Mouse (Mus musculus) intestine, postnatal 0 days (tissue): ENCODE measurements at regions not wholly inside any gene's neighbourhood (a gene's known extent, or its start where the extent isn't known, plus 50 kb on each side); places are given as distances from the start of the nearest gene placed in this dataset.

Experiments used
- ATAC-seq: fragments of 200-750 bp; cut with Nextera tagmentation; 2 replicates; pipeline ENCODE4 v1.8.0; 2017; ENCODE audit warnings: mild to moderate bottlenecking, moderate TSS enrichment, moderate library complexity
- H3K27ac ChIP-seq: fragments of 300-500 bp; sonication (generic); 2 replicates; pipeline ENCODE4 v1.5.1; 2014; ENCODE audit warnings: mild to moderate bottlenecking, low read depth, low read length, moderate library complexity
- H3K27me3 ChIP-seq: fragments of 300-500 bp; sonication (generic); replicated peaks from 2 replicates; pipeline ENCODE4 v1.6.1; 2014; ENCODE audit warnings: low read length, mixed read lengths; ENCODE audit not compliant: control insufficient read depth, insufficient read depth
- H3K36me3 ChIP-seq: fragments of 300-500 bp; sonication (generic); 2 replicates; pipeline ENCODE4 v1.6.1; 2014; ENCODE audit warnings: mild to moderate bottlenecking, moderate library complexity; ENCODE audit not compliant: control insufficient read depth, insufficient read depth
- H3K4me1 ChIP-seq: fragments of 300-500 bp; sonication (generic); replicated peaks from 2 replicates; pipeline ENCODE4 v1.6.1; 2014; ENCODE audit warnings: antibody characterized with exemption, low read length, mixed read lengths; ENCODE audit not compliant: control insufficient read depth, insufficient read depth
- H3K4me2 ChIP-seq: fragments of 300-500 bp; sonication (generic); replicated peaks from 2 replicates; pipeline ENCODE4 v1.6.1; 2014; ENCODE audit warnings: low read depth, mild to moderate bottlenecking, moderate library complexity
- H3K4me3 ChIP-seq: fragments of 300-500 bp; sonication (generic); 2 replicates; pipeline ENCODE4 v1.5.1; 2014; ENCODE audit warnings: low read depth, low read length
- H3K9ac ChIP-seq: fragments of 300-500 bp; sonication (generic); 2 replicates; pipeline ENCODE4 v1.6.1; 2014; ENCODE audit warnings: mild to moderate bottlenecking, low read depth, low read length
- H3K9me3 ChIP-seq: fragments of 300-500 bp; sonication (generic); 2 replicates; pipeline ENCODE4 v1.6.1; 2016; ENCODE audit warnings: mixed run types; ENCODE audit not compliant: control insufficient read depth
- CTCF ChIP-seq: sonication (generic); IDR thresholded peaks from 2 replicates; pipeline ENCODE4 v1.5.1; 2016; ENCODE audit warnings: low read depth, mild to moderate bottlenecking, control low read depth, antibody characterized with exemption, moderate library complexity
- WGBS: fragments of 180-500 bp; shearing (Covaris S2); extraction: QIAGEN DNeasy Blood & Tissue Kit; methylation state at CpG from one replicate; pipeline ENCODE4 v1.1.7; 2014; 5-methylcytosine and 5-hydroxymethylcytosine counted together

DNA sequence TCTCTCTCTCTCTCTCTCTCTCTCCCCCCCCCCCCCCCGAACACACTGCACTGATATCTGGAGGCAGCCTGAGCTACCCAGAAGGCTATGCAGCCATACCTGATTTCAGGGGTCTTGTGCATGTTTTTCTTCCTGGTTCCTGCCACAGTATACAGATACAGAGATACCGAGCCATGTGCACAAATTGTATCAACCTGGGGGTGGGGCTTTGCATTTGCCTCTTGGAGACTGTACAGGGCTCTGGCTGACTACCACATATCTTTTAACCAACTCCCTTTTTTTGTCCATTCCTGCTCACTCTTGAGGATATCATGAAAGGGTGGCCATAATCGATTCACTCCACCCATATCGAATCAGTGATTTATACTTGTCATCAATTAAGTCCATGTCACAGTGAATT, 118.4 kb upstream of the Phyhipl start:
- no peak overlapping the region for H3K4me2 ChIP-seq
- no peak overlapping the region for H3K4me3 ChIP-seq
- no peaks in the 10 kb centered on the region for H3K9me3 ChIP-seq
- H3K36me3 ChIP-seq, result no peaks in the 10 kb centered on the region
- ATAC-seq, result no peak
- H3K27ac ChIP-seq, result no peak overlapping the region
- TF ChIP-seq CTCF, result no peak
- H3K27me3 ChIP-seq, result no peaks in the 10 kb centered on the region
- no peak overlapping the region for H3K9ac ChIP-seq
- no peaks in the 10 kb centered on the region for H3K4me1 ChIP-seq
- 83% methylated on average over 3 of the region's 4 CpGs for WGBS

DNA sequence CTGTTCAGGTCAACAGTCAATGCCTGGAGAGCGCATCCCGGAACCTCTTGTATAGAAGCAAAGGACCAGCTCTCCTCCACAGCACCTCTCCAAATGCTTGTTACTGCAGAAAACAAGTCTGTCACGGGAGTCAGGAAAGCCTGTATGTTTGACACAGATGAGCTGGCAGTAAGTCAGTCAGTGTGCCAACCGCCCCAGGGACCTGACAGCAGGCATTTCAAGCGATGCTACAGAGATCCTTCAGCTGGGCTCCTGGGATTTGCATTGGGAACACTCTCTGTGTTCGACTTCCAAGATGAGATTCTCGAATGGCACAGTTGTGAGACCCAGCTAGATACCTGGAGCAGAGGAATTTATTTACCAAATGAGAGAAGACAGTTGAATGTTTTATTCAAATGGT, 111.7 kb upstream of the Phyhipl start:
- Histone ChIP-seq H3K27me3 (no peaks in the 10 kb centered on the region), H3K9ac (no peak overlapping the region), H3K27ac (no peak overlapping the region), H3K36me3 (no peaks in the 10 kb centered on the region), H3K4me3 (no peak overlapping the region), H3K9me3 (no peaks in the 10 kb centered on the region), H3K4me1 (no peaks in the 10 kb centered on the region), H3K4me2 (no peak overlapping the region)
- TF ChIP-seq CTCF, result no peak
- ATAC-seq, result no peak
- WGBS, result 86% methylated on average over 7 of the region's 7 CpGs

DNA sequence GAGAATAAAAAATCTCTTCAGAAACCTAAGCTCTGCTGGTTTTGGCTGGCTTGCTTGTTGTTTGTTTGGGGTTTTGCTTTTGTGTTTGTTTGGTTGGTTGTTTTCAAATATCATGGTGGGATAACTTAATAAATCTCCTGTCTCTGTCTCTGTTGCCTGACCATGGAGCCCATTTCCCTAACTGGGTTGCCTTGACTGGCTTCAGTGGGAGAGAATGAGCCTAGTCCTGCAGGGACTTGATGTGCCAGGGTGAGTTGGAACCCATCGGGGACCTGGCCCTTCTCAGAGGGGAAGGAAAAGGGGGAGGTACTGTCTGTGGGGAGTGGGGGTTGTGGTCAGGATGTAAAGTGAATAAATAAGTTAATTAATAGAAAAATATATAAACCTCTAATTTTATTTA, 111.1 kb upstream of the Phyhipl start:
- 85% methylated on average over 1 of the region's 1 CpGs for WGBS
- Histone ChIP-seq H3K4me2 (no peak overlapping the region), H3K36me3 (no peaks in the 10 kb centered on the region), H3K4me1 (no peaks in the 10 kb centered on the region), H3K4me3 (no peak overlapping the region), H3K27me3 (no peaks in the 10 kb centered on the region), H3K9ac (no peak overlapping the region), H3K9me3 (no peaks in the 10 kb centered on the region), H3K27ac (no peak overlapping the region)
- no peak for TF ChIP-seq CTCF
- ATAC-seq, result no peak

DNA sequence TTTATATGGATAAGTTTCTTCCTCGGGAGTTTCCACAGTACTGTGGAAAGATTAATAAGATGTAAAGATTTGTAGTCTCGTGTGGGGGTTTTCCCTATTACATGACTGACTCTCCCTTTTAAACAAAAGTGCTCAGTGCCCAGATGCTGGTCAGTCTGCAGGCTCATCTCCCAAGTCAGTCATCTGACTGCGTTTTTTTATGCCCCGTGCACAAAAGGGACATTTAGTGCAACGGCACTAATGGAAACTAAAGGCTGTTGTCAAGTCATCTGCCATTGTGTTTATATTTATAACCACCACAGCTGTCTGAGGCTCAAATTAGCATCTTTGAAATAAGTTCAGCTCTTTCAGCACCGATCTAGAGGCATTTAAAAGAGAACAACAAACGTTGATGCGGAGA, 110.7 kb upstream of the Phyhipl start:
- Histone ChIP-seq H3K9ac (no peak overlapping the region), H3K4me2 (no peak overlapping the region), H3K27me3 (no peaks in the 10 kb centered on the region), H3K27ac (no peak overlapping the region), H3K36me3 (no peaks in the 10 kb centered on the region), H3K4me1 (no peaks in the 10 kb centered on the region), H3K4me3 (no peak overlapping the region), H3K9me3 (no peaks in the 10 kb centered on the region)
- ATAC-seq, result no peak
- WGBS, result 67% methylated on average over 8 of the region's 8 CpGs
- no peak for TF ChIP-seq CTCF

DNA sequence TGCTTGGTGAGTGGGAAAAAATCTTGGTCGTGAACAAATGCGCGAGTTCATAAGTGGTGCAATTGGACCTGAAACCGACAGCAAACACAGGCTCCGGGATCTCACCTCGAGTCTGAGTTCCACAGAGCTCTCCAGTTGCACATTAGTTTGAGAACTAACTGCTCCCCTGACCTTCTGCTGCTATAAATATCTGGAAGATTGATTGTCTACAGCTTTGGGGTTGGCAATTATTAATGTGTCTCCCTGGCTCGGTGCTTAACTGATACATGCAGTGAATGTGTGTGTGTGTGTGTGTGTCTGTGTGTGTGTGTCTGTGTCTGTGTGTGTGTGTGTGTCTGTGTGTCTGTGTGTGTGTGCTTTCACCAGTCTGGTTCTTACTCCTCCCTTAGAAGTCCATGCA, 107.4 kb upstream of the Phyhipl start:
- no peak overlapping the region for H3K27ac ChIP-seq
- no peak for TF ChIP-seq CTCF
- H3K9ac ChIP-seq, result no peak overlapping the region
- no peak for ATAC-seq
- no peaks in the 10 kb centered on the region for H3K36me3 ChIP-seq
- H3K4me1 ChIP-seq, result no peaks in the 10 kb centered on the region
- no peak overlapping the region for H3K4me2 ChIP-seq
- no peaks in the 10 kb centered on the region for H3K9me3 ChIP-seq
- H3K27me3 ChIP-seq, result no peaks in the 10 kb centered on the region
- WGBS, result 22% methylated on average over 7 of the region's 7 CpGs
- H3K4me3 ChIP-seq, result no peak overlapping the region

DNA sequence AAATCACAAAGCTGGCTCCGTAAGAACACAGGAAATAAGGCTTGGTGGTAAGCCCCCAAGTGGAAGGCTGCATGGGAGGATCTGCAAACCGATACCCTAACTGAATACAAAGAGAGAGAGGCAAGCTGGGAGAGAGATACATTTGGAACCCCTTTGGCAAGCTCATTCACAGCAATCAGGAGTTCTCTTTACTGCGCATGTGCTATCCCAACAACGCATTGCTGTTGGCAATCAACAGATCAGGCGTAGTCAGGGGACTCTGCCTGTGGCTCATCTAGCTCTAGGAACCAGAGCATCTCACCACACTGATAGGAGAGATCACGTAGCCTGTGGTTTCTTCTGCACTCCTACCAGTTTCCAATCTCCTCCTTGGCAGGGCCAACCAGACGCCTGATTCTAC, 103.9 kb upstream of the Phyhipl start:
- Histone ChIP-seq H3K27me3 (no peaks in the 10 kb centered on the region), H3K4me1 (no peaks in the 10 kb centered on the region), H3K4me3 (no peak overlapping the region), H3K9ac (no peak overlapping the region), H3K36me3 (no peaks in the 10 kb centered on the region), H3K27ac (no peak overlapping the region), H3K4me2 (no peak overlapping the region), H3K9me3 (no peaks in the 10 kb centered on the region)
- no peak for ATAC-seq
- TF ChIP-seq CTCF, result no peak
- 75% methylated on average over 7 of the region's 7 CpGs for WGBS

DNA sequence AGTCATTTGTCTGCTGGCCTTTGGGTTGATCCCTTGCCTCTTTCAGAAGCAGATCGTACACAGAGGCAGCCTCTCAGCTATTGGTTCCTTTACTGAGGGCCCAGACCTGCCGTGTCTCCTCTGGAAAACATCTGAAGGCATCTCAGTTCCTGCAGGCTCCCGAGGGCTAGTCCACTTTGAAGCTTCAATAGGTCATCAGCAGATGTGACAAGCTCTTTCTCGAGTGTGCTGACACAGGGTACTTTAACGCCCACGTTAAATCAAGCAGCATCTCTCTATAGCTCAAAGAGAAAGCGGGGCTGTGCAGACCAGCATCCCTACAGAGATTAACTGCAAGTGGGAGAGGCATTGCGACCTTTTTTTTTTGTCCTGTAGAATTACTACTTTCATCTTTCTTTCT, 96.0 kb upstream of the Phyhipl start:
- Histone ChIP-seq H3K9me3 (no peaks in the 10 kb centered on the region), H3K4me2 (no peak overlapping the region), H3K4me3 (no peak overlapping the region), H3K36me3 (no peaks in the 10 kb centered on the region), H3K9ac (no peak overlapping the region), H3K27me3 (no peaks in the 10 kb centered on the region), H3K27ac (no peak overlapping the region), H3K4me1 (no peaks in the 10 kb centered on the region)
- 56% methylated on average over 8 of the region's 8 CpGs for whole genome bisulfite sequencing
- no peak for ATAC-seq
- TF ChIP-seq CTCF, result no peak
